Mouse (Mus musculus) heart, embryonic 15.5 days (tissue): ENCODE data around the gene Tmem143. TPM values are rescaled to one million over a fixed set of nuclear protein-coding genes. Genes with fewer than 3 reads are reported as not detected.
A peak's percentile ranks its signal among the peaks of the same experiment; 100 is the strongest.
"Not testable (repeated sequence)": the region's sequence is repeated elsewhere in the genome, so short reads cannot be mapped to it uniquely, and the experiment has no call there.

Source experiments
- ATAC-seq: fragments of 200-750 bp; cut with Nextera tagmentation; replicated peaks from 2 replicates; pipeline ENCODE4 v1.8.0; 2017; ENCODE audit warnings: low read depth, moderate TSS enrichment; ENCODE audit not compliant: insufficient number of reproducible peaks, insufficient read depth, low FRiP score
- H3K27ac ChIP-seq: fragments of 300-500 bp; sonication (generic); 2 replicates; pipeline ENCODE4 v1.5.1; 2015; ENCODE audit warnings: mild to moderate bottlenecking, inconsistent platforms
- H3K27me3 ChIP-seq: fragments of 300-500 bp; sonication (generic); 2 replicates; pipeline ENCODE4 v1.6.1; 2015; ENCODE audit warnings: inconsistent platforms
- H3K36me3 ChIP-seq: fragments of 300-500 bp; sonication (generic); 2 replicates; pipeline ENCODE4 v1.6.1; 2015; ENCODE audit warnings: mild to moderate bottlenecking, inconsistent platforms
- H3K4me1 ChIP-seq: fragments of 300-500 bp; sonication (generic); replicated peaks from 2 replicates; pipeline ENCODE4 v1.6.1; 2015; ENCODE audit warnings: inconsistent platforms
- H3K4me2 ChIP-seq: fragments of 300-500 bp; sonication (generic); 2 replicates; pipeline ENCODE4 v1.6.1; 2015; ENCODE audit warnings: inconsistent platforms, mild to moderate bottlenecking, moderate library complexity
- H3K4me3 ChIP-seq: fragments of 300-500 bp; sonication (generic); 2 replicates; pipeline ENCODE4 v1.5.1; 2015; ENCODE audit warnings: mild to moderate bottlenecking, inconsistent platforms
- H3K9ac ChIP-seq: fragments of 300-500 bp; sonication (generic); 2 replicates; pipeline ENCODE4 v1.6.1; 2015; ENCODE audit warnings: mild to moderate bottlenecking, inconsistent platforms
- H3K9me3 ChIP-seq: fragments of 300-500 bp; sonication (generic); replicated peaks from 2 replicates; pipeline ENCODE4 v1.6.1; 2016; ENCODE audit warnings: inconsistent platforms
- WGBS: fragments of 180-500 bp; shearing (Covaris S2); methylation state at CpG from one replicate; pipeline ENCODE4 v1.1.7; 2015; ENCODE audit warnings: mixed read lengths; 5-methylcytosine and 5-hydroxymethylcytosine counted together
- polyA plus RNA-seq: library from polyadenylated mRNA; unstranded; fragments of >200 nt; fragmentation: Nextera tagmentation; extraction: Ambion mirVana; gene quantifications from 2 replicates; pipeline ENCODE4 v1.2.1, GENCODE M21; 2015

Gene Tmem143
- polyA plus RNA-seq, 1 experiment from 2014 or later, result 8.0 TPM

GRCm38 (mm10) chr7:45869107-45869670, 27.6 kb upstream of the Tmem143 start:
- no peak for ATAC-seq
- no peaks in the 10 kb centered on the region for H3K36me3 ChIP-seq
- H3K9ac ChIP-seq, result peak overlapping the region; percentile 33; the same call in 1 of the 2 replicates
- H3K4me2 ChIP-seq, result peak overlapping the region; percentile 61
- H3K27me3 ChIP-seq, result peaks cover 48% of the 10 kb centered on the region
- WGBS, result 10% methylated on average over 8 of the region's 8 CpGs
- peak overlapping the region; percentile 31 for H3K4me3 ChIP-seq
- no peaks in the 10 kb centered on the region for H3K9me3 ChIP-seq
- H3K27ac ChIP-seq, result no peak overlapping the region
- peaks cover 52% of the 10 kb centered on the region for H3K4me1 ChIP-seq

GRCm38 (mm10) chr7:45869787-45870186, 27.0 kb upstream of the Tmem143 start:
- H3K4me3 ChIP-seq, result peak overlapping the region; percentile 31
- H3K27ac ChIP-seq, result no peak overlapping the region
- peaks cover 58% of the 10 kb centered on the region for H3K4me1 ChIP-seq
- peaks cover 2% of the 10 kb centered on the region for H3K36me3 ChIP-seq
- H3K27me3 ChIP-seq, result peaks cover 48% of the 10 kb centered on the region
- H3K4me2 ChIP-seq, result peak overlapping the region; percentile 61
- ATAC-seq, result no peak
- 3% methylated on average over 14 of the region's 14 CpGs for WGBS
- H3K9ac ChIP-seq, result peak overlapping the region; percentile 33
- no peaks in the 10 kb centered on the region for H3K9me3 ChIP-seq

- H3K9me3 ChIP-seq, result no peaks in the 10 kb centered on the region
- peaks cover 48% of the 10 kb centered on the region for H3K27me3 ChIP-seq
- peaks cover 62% of the 10 kb centered on the region for H3K4me1 ChIP-seq
- peak overlapping the region; percentile 31 for H3K4me3 ChIP-seq
- peak overlapping the region; percentile 61 for H3K4me2 ChIP-seq
- 4% methylated on average over 29 of the region's 30 CpGs for WGBS
- H3K9ac ChIP-seq, result peak overlapping the region; percentile 33
- no peak overlapping the region for H3K27ac ChIP-seq
- ATAC-seq, result no peak
- H3K36me3 ChIP-seq, result peaks cover 8% of the 10 kb centered on the region
Measured at GRCm38 (mm10) chr7:45870282-45871058, 26.3 kb upstream of the Tmem143 start.

- under 1% methylated on average over 18 of the region's 18 CpGs for WGBS
- Histone ChIP-seq H3K9me3 (no peaks in the 10 kb centered on the region), H3K27ac (peak within 1 kb of the TSS; percentile 96), H3K27me3 (peaks cover 40% of the 10 kb centered on the region), H3K4me1 (peaks cover 49% of the 10 kb centered on the region), H3K4me3 (peak within 1 kb of the TSS; percentile 96), H3K9ac (peak within 1 kb of the TSS; percentile 97), H3K36me3 (peaks cover 29% of the 10 kb centered on the region), H3K4me2 (peak within 1 kb of the TSS; percentile 69)
- peak; percentile 74 for ATAC-seq
Measured at GRCm38 (mm10) chr7:45872624-45873023, 24.1 kb upstream of the Tmem143 start, which contains the start of gene Kdelr1. Gene Kdelr1, plus strand, starts transcription at chr7:45872772.

- Histone ChIP-seq H3K27ac (peak overlapping the region; percentile 96), H3K27me3 (peaks cover 33% of the 10 kb centered on the region), H3K4me2 (peak overlapping the region; percentile 69), H3K4me3 (peak overlapping the region; percentile 96), H3K4me1 (peaks cover 43% of the 10 kb centered on the region), H3K9me3 (no peaks in the 10 kb centered on the region), H3K9ac (peak overlapping the region; percentile 97), H3K36me3 (peaks cover 34% of the 10 kb centered on the region)
- peak; percentile 34 for ATAC-seq
- 2% methylated on average over 28 of the region's 28 CpGs for WGBS
Measured at GRCm38 (mm10) chr7:45873061-45873947, 23.4 kb upstream of the Tmem143 start.

GRCm38 (mm10) chr7:45876895-45877294, 19.8 kb upstream of the Tmem143 start:
- WGBS, result 91% methylated on average over 7 of the region's 7 CpGs
- peaks cover 2% of the 10 kb centered on the region; the same call in 1 of the 2 replicates for H3K27me3 ChIP-seq
- H3K4me3 ChIP-seq, result no peak overlapping the region
- ATAC-seq, result no peak
- H3K36me3 ChIP-seq, result peaks cover 69% of the 10 kb centered on the region
- H3K9me3 ChIP-seq, result no peaks in the 10 kb centered on the region
- no peak overlapping the region for H3K4me2 ChIP-seq
- H3K4me1 ChIP-seq, result peaks cover 16% of the 10 kb centered on the region
- H3K9ac ChIP-seq, result no peak overlapping the region
- no peak overlapping the region for H3K27ac ChIP-seq

GRCm38 (mm10) chr7:45878278-45878677, 18.5 kb upstream of the Tmem143 start, which contains the start of gene Grin2d:
Gene Grin2d, minus strand, starts transcription at chr7:45878378.
- 92% methylated on average over 1 of the region's 1 CpGs for WGBS
- Histone ChIP-seq H3K36me3 (peaks cover 83% of the 10 kb centered on the region), H3K4me1 (peaks cover 16% of the 10 kb centered on the region)
- H3K9ac ChIP-seq, ATAC-seq, H3K4me2 ChIP-seq, H3K27me3 ChIP-seq, H3K27ac ChIP-seq, H3K9me3 ChIP-seq, H3K4me3 ChIP-seq: not testable (repeated sequence)

- Histone ChIP-seq H3K27me3 (no peaks in the 10 kb centered on the region), H3K9me3 (no peaks in the 10 kb centered on the region), H3K9ac (no peak overlapping the region), H3K4me2 (no peak overlapping the region), H3K4me3 (no peak overlapping the region), H3K36me3 (peaks cover 86% of the 10 kb centered on the region), H3K27ac (no peak overlapping the region), H3K4me1 (no peaks in the 10 kb centered on the region)
- WGBS, result 98% methylated on average over 4 of the region's 4 CpGs
- ATAC-seq, result no peak
Measured at GRCm38 (mm10) chr7:45880531-45880930, 16.2 kb upstream of the Tmem143 start.

GRCm38 (mm10) chr7:45881011-45881410, 15.7 kb upstream of the Tmem143 start:
- no peak for ATAC-seq
- 92% methylated on average over 2 of the region's 2 CpGs for WGBS

GRCm38 (mm10) chr7:45887246-45887645, 9.5 kb upstream of the Tmem143 start:
- Histone ChIP-seq H3K36me3 (peaks cover 28% of the 10 kb centered on the region), H3K4me3 (no peak overlapping the region), H3K9me3 (no peaks in the 10 kb centered on the region), H3K4me1 (no peaks in the 10 kb centered on the region; the same call in 1 of the 2 replicates), H3K4me2 (no peak overlapping the region), H3K27ac (no peak overlapping the region), H3K27me3 (no peaks in the 10 kb centered on the region), H3K9ac (no peak overlapping the region)
- ATAC-seq, result no peak
- 36% methylated on average over 3 of the region's 3 CpGs for WGBS

More at GRCm38 (mm10) chr7:45881011-45881410, 15.7 kb upstream of the Tmem143 start:
- no peak overlapping the region for H3K27ac ChIP-seq
- no peak overlapping the region for H3K9ac ChIP-seq
- H3K4me1 ChIP-seq, result no peaks in the 10 kb centered on the region
- H3K4me2 ChIP-seq, result no peak overlapping the region
- no peaks in the 10 kb centered on the region for H3K9me3 ChIP-seq
- no peak overlapping the region for H3K4me3 ChIP-seq
- H3K27me3 ChIP-seq, result no peaks in the 10 kb centered on the region
- H3K36me3 ChIP-seq, result peaks cover 85% of the 10 kb centered on the region

GRCm38 (mm10) chr7:45892651-45893050, 4.1 kb upstream of the Tmem143 start:
- H3K27me3 ChIP-seq, result no peaks in the 10 kb centered on the region
- WGBS, result 84% methylated on average over 2 of the region's 2 CpGs
- no peak for ATAC-seq
- H3K4me2 ChIP-seq, result no peak overlapping the region
- H3K27ac ChIP-seq, result no peak overlapping the region
- no peak overlapping the region for H3K9ac ChIP-seq
- H3K4me3 ChIP-seq, result no peak overlapping the region
- H3K36me3 ChIP-seq, result no peaks in the 10 kb centered on the region
- H3K9me3 ChIP-seq, result no peaks in the 10 kb centered on the region
- H3K4me1 ChIP-seq, result peaks cover 7% of the 10 kb centered on the region
